Mouse (Mus musculus): ENCODE data around the gene Gadd45gip1.

Gadd45gip1 gene

DNA sequence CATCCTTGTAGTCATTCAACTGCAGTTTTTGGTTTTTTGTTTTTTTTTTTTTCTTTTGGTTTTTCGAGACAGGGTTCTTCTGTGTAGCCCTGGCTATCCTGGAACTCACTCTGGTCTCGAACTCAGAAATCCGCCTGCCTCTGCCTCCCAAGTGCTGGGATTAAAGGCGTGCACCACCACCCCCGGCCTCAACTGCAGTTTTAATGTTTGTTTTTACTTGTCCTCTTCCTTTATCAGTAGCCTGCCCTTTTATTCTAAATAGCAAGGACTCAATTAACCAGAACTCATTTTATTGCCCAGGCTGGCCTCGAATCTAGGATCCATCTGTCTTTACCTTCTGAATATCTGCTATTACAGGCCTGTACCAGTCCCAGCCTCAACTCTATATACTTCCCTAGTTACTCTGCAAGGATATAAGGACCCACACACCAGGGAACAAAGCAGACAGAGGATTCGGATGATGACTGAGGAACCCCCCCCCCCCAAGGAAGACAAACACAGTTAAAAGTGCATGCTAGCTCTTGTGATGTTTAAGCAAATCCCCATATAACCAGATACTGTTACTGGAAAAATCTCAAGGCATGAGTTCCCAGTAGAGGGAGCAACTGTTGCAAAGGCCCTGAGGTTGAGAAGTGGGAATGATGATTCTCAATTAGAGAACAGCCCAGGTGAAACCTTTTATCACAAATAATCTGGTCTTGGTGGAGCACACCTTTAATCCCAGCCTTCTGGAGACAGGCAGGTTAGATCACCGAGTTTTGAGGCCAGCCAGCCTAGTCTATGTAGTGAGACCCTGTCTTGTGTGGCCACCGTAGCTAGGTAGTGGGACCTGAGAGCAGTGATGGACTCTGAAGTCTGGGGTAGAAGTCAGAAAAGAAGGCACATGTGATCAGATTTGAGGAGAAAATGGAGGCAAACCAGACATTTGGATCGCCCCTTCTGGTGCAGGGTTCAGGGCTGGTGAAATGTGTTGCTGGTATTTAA is 1.7 kb downstream of the Gadd45gip1 start:
- peak; percentile 29 for DNase-seq

DNA sequence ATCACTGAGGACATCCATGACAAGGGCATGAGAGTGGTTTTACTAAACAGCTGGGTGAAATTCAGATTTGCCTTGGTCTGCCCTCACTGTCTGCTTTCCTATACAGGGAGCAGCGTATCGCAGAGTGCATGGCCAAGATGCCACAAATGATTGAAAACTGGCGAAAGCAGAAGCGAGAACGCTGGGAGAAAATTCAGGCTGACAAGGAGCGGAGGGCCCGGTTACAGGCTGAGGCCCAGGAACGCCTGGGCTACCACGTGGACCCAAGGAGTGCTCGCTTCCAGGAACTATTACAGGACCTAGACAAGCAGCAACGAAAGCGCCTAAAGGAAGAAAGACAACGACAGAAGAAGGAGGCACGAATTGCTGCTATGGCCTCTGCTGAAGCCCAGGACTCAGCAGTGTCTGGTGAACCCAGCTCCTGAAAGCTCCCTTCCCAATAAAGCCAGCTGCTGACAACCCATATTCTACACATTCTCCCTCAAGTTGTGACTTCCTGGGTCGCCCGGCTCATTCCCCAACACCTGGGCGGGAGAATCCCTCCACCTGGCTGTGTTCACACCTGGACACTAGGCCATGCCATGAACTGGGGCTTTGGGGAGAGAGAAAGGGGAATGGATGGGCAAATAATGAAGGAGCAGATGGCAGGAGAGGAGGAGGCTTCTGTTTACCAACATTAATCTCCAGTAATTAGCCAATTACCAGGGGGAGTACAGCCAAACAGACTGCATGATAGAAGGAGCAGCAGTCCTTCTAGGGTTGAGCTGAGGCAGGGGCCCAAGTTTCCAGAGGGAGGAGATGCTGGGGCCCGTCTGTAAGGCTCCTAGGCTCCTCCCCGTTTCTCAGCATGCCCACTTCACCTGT is 2.9 kb downstream of the Gadd45gip1 start:
- DNase-seq, result peak; percentile 51

DNA sequence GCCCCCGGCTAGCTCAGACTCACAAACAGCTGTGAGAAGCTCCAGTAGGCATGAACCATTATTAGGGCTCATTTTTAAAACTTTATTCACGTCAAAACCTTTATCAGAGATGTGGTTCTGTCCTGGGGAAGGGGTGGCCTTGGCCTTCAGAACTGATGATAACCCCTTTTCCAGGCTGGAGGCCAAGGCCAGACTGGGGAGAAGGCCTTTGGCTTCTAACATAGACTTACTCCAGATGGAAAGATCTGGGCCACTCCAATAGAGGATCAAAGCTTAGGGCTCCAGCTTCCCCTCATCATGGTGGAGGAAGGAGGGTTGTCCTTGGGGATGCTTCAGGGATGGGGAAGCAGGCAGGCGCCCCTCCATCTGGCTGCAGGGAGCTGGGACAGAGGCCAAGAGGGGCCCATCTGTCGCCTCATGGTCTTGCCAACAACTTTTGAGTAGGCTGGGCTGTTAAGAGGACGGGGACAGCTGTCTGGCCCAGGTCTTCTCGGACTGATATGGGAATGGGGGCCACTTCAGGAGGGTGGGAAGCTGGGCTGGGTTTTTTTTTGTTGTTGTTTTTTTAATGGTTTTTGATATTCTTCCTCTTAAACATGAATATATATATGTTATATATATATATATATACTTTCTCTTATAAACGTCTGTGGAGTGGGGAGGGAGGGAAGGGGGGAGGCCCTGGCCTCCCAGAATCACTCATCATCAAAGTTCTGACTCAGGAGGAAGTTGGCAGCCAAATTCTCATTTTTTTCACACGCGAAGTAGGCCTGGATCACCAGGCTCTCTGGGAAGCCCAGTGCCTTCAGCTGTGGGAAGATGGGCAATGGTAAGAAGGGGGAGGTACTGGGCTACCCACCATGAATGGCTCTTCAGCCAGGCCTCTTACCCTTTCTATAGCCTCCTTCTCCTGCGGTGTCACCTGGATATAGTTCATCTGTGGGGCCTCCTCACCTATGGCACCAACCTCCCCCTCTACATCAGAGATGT is 3.8 kb downstream of the Gadd45gip1 start:
- peak; percentile 87 for DNase-seq

DNA sequence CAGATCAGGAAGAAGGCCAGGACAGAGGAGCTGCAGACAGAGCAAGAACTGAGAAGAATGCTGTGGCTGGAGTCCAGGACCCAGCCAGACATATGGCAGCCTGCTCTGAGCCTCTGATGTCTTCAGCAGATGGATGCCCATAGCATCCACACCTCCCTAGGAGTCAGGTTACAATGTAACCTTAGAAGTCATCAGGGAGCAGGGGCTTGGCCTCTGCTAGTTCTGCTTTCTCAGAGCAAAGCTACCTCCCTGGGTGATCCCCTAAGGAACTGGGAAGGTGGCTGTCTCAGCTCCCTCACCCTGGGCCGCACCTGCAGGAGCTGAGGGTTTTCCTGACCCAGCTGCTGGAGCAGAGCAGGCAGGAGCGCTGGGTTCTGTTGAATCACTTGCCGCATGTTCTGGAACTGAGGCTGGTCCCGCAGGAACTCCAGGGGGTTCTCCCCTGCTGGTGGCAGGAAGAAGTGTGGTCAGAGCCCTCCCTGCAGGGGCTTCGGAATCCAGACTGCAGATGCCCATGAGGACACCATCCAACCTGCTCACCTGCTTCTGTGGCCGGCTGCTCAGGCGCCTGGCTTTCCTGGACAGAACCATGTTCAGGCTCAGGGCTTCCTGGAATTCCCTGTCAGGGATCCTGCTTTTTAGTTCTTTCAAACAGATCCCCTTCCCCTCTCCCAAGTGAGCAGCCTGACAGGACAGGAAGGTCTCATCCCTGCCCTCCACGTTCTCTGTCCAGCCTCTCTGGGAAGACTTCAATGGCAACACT is 6.0 kb downstream of the Gadd45gip1 start:
- peak; percentile 50 for DNase-seq

DNA sequence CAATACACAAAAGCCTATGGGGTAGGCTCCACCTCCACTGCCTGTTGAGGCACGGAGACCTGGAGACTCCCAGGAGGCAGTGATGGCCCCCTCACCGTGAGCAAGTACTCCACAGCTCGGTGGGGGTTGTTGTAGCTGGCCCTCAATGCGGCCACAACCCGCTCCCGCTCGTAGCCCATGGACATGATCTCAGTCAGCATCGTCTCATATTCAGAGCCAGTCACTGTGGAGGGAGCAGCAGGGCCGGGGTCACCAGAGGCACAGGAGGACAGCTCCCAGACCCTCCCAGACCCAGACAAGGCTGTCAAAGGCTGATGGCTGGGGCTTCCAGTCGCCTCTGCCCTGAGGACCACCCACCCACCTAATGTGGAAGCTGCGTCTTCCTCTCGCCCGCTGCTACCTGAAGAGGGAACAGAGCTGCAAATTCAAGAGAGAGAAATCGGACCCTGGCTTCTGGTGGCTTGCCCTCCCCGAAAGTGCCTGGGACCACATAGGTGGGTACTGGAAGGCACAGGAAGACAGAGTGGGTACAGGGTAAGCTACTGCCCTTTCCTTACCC is 6.7 kb downstream of the Gadd45gip1 start:
- peak; percentile 42 for DNase-seq

DNA sequence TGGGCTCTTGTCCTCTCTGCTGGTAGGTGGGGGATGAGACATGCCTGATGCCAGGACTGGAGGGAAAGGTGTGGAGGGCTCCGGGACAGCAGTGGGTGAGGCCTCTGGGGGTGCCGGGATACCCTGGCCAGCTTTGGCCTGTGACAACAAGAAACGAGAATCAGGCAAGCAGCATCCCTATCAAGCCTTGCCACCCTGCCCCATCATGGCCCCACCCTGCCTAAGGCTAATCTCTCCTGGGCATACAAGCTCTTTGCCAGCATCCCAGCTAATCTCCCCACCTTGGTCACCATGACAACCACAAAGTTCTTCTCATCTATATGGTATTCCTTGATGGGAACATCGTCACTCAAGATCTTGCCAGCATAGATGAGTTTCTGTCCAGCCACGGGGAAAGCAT is 7.2 kb downstream of the Gadd45gip1 start:
- peak; percentile 43 for DNase-seq

DNA sequence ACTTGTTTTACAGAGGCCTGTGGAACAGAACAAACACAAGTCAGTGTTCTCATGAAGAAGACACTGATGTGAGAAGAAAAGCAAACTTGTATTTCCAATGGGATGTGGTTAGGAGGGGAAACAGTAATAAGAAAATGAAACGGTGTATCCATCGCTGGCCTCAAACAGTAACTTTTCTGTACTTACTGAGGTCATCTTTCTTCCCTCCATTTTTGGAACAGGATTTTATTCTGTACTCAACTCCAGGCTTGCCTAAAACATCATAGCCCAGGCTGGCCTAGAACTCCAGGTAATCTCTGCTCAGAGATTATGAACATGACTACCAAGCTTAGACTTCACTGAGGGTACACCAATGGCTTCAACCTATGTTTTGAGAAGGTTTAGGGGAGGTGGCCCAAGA is 8.1 kb downstream of the Gadd45gip1 start:
- no peak for DNase-seq

DNA sequence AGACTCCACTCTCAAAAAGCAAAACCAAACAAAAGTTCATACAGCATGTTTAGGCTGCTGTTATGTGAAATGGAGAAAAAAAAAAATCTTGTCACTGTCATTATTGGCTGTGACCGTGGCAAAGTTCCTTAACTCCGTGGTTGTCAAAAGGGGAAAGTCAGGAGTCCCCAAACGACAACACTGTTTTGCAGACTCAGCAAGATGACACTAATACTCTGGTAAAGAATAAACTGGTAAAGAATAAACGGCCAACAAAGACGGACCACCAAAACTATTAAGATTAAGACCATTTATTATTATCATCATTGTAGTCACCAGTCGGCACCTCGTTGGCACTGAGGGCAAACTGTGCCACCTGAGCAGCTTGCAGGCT is 8.5 kb downstream of the Gadd45gip1 start:
- DNase-seq, result no peak

DNA sequence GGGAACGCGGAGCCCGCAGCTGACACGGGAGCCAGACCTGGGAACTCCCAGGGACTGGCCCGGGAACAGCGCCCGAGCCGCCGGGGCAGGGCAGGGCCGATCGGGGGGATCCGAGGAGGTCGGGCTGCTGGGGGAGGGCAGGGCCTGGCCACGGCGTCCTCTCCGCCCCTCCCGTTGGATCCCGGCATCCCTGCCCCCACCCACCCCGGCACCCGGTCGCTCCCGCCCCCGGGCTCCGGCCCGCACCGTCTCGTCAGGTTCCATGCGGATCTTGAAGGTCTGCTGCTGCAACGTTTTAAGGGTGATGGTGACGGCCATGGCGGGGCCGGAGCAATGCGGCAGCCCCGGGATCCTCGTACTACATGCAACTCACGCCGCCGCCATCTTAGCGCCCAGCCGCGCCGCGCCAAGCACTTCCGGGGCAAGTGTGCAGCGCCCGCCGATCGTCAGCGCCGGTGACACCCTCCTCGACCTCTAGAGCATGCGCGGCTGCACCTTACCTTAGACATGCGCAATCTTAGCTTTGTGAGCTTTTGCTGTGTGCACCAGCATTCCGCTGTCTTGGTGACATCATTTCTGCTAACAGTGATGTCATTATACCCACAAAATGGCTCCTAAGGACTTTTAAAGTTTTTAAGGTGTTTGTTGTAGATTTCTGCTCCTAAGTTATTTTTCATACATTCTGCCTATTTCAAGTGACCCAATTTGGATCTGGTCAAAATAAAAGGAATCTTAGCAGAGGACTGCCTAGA is 9.1 kb downstream of the Gadd45gip1 start, which contains the start of gene Rad23a:
TSS of gene Rad23a (minus strand) at position 418 of the 752 bp plus-strand sequence.
- peak; percentile 92 for DNase-seq

DNA sequence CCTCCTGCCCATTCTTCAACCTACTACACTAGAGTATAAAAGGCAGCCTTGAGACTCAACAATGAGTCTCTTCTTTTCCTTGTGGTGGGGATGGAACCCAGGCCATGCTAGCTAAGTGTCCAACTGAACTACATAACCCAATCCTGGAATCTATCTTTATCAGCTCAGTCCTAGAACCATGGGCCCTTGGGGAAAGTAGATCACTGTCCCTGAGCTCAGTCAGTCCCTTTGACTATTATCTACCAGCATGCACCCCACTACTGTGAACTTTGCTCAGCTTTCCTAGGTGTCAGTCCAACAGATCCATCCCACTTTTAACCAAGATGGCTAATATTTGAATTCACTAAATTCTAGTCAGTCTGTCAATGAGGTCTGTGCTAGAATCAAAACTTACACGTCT is 10.2 kb downstream of the Gadd45gip1 start:
- no peak for DNase-seq

DNA sequence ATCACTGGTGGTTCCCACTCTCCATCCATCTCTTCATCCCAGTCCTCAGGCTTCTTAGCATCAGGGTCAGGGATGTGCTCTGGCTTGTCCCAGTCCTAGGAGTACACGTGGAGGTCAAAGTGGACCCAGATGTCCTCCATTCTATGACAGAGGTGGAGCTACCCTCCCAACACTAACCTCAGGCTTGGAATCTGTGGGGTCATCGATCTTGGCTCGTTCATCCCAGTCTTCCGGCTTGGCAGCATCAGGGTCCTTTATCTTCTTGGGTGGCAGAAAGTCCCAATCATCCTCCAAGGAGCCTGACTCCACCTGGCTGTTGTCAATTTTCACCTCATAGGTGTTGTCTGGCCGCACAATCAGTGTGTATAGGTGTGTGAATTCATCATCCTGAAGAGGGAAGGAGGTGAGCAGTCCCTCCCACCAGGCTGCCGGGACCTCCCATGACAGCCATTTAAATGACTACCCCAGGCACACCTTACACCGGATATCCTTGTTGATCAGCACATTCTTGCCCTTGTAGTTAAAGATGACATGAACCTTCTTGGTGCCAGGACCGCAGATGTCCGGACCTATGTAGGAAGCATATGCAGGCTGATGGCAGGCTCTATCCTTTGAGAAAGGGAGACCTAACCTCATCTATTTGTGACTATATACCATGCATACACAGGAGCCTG is 13.2 kb downstream of the Gadd45gip1 start:
- DNase-seq, result peak; percentile 35

DNA sequence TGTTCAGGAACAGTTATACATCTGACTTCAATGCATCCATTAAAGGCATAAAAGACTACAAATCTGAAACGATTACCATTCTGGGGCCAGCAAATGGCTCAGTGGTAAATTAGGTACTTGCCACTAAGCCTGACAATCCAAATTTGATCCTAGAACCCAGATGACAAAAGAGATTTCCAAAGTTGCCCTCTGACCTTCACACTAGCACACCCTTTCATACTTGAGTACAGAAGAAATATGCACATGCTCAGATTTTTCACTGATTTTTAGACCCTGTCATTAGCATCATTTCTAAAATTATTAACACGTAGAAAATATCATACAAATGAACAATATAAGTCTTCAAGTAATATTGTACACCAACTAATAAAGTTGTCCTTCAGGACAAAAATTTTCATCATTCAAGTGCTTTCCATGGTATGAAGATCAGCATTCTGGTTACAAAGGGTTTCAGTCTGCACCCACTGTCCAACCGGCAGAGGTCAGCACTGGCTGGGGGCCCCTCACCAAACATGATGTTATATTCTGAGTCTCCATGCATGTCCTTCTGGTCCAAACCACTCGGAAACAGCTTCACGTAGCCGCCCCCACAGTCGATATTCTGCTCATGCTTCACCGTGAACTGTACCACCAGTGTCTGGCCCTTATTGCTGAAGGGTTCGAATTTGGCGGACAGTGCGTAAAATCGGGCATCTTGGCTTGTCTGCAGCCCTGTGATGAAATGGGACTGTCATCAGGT is 14.2 kb downstream of the Gadd45gip1 start:
- peak; percentile 63 for DNase-seq

DNA sequence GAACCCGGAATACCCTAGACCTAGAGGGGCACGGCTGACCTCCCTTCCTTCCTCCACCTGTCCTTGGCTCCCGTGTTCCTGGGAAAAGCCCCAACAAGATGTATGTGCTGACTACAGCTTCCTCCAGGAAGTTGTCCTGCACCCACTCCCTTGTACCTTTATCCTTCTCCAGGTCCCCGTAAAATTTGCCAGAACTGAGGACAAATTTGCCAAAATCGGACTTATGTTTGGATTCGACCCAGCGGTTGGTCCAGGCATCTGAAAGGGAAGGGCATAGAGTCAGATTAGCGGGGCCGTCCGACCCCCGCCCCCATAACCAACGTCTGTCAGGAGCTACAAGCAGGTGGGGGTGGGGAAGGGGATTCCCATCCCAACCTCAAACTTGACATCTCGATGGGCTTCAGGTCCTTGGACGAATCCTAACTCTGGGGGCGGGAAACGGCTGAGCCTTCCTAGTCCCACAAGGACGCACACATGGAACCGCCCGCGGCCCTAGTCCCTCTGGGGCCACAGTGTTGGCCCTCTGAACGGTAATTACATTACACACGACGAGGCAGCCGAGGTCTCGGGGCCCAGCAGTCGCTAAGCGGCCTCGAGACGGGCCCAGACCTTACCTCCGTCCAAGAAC is 14.9 kb downstream of the Gadd45gip1 start:
- DNase-seq, result peak; percentile 76

DNA sequence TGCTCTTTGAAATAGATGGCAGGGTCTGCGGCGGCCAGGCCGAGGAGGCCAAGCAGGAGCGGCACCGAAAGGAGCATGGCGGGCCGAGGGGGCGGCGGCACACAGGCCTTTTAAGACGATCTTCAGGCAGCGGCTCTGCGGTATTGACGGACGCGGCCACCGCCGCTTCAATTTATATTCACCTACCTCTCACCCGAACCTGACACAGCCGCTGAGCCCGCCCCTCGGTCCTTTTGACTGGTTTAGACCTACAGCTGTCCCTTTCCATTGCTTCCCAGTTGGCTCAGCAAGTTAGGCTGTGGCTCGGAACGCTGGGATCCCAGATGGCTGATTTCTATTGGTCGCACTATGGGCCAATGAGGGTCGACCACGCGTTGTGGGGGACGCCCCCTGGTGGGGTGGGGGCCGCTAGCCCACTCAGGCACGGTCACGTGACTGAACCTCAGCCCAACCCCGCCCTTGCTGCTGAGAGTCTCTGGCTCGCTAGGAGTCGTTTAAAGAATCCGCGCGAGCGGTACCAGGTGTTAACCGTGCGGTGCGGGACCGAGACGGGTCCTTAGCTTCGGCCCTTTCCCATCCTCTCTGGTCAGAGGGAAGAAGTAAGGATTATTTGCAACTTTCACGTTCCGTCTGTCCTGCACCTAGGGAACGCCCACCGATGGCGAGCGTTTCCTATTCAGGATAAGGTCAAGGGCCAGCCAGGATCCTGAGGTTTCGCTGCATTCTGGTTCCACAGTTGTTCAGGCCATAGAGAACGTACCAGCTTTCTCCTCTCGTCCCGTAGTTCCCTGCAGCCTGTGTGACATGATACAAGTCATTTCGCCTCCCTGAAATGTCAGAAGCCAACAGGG is 15.6 kb downstream of the Gadd45gip1 start, which contains the start of gene Calr:
TSS of gene Calr (minus strand) at position 213 of the 851 bp plus-strand sequence.
- DNase-seq, result peak; percentile 100

DNA sequence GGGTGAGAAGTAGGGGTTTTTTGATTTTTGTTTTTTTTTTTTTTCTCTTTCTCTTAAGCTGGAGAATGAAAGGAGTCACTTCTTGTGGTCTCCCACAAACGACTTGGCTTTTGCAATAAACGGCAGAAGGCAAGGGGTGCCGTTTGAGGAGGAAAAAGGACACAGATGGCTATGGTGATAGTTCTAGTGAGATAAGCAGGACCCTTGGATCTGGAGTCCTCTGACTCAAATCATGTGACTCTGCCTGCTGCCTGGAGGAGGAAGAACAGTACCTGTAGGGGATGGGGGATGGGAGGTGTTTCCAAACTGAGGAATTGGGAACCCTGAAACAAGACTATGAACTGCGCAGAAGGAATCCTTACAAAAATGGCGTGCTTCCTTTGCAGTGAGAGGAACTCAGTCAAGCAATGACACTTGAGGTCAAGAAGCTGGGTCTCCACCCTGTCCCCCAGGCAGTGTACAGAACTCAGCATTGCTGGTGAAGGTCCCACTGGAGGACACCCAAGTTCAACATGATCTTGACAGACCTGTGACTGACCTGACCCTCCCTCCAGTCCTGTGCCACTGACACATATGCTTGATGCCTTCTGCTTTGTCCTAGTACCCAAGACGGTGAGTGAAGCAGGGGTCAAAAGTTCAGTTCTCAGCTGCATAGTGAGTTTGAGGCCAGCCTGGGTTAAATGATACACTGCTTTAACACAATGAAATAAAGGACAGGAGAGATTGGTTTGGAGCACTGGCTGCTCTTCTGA is 16.5 kb downstream of the Gadd45gip1 start:
- peak; percentile 53 for DNase-seq

DNA sequence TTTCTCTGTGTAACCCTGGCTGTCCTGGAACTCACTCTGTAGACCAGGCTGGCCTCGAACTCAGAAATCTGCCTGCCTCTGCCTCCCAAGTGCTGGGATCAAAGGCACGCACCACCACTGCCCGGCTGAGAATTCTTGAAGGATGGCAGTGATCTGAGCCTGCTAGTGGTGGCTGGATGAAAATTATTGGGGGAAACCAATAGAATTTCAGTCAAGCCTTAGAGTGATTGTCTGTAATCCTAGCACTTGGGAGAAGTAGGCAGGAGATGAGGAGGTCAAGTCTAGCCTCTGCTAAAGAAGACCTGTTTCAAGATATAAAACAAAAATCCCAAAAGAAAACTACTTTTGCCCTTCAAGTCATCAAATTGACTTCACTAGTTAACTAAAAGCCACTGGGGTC is 25.1 kb downstream of the Gadd45gip1 start:
- no peak for DNase-seq
